Mouse (Mus musculus): Measurements from ENCODE around the gene Atg16l2.

GRCm38 (mm10) chr7:101302691-101303090 lies 640 bp upstream of the Atg16l2 start:
- TF ChIP-seq POLR2A (IDR thresholded peaks at IDR 0.05; ENCODE audit: borderline replicate concordance, extremely low read depth, low read depth, low read length) (no peak), CTCF (IDR thresholded peaks at IDR 0.05; ENCODE audit: insufficient read depth, low read length) (no peak)

Measured in lung, adult 2 months (tissue).